Mouse (Mus musculus): Measurements from ENCODE around the gene Rabgap1l. TPM values are rescaled to one million over a fixed set of nuclear protein-coding genes. Genes with fewer than 3 reads are reported as not detected.

Gene Rabgap1l
- polyA plus RNA-seq, 1 experiment: 14.2 TPM

DNA sequence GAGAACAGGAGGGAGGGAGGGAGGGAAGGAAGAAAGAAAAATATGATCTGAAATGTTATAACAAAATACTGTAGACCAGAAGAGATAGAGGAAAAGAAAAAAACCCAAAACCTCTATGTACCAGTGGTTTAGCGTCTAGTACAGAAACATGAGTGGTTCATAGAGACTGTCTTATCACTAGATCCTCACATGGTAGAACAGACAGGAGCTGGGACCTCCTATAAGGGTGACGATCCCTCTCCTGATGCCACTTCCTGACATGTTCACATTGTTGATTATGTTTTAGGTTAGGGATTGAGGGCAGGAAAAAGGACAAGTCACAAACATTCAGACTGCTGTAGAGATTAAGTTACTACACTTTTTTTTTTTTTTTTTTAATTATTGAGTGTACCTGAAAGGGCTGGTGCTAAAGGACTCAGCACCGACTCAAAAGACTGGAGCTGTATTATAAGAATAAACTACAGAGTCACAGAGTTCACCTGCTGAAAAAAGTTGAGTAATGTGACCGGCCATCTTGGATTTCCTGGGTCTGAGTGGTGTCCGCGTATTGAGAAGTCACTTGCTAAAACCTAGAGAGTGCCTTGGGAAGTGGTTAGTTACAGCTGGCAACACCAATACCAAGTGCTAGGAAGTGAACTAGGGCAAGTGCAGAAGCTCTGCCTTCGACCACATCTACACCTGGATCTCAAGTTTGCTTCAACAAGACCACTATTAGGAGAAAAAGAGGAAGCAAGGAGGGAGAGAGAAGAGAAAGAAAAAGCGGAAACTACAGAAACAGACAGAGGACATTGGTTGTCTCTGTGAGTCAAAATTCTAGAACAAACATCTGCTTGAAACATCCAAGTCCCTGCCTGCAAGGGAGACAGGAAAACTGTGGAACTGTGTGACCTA is 37.8 kb upstream of the Rabgap1l start:
- no peaks in the 10 kb centered on the region; the same call in 1 of the 2 replicates for H3K4me1 ChIP-seq (ENCODE audit: control insufficient read depth, insufficient read depth, low read length)
- no peak overlapping the region for H3K4me3 ChIP-seq (ENCODE audit: control insufficient read depth, low read depth, low read length)
- no peaks in the 10 kb centered on the region for H3K27me3 ChIP-seq (ENCODE audit: control insufficient read depth, insufficient read depth, low read length)
- TF ChIP-seq CTCF (IDR thresholded peaks at IDR 0.05; ENCODE audit: control insufficient read depth, insufficient read depth, insufficient replicate concordance, low read depth, low read length) (no peak), POLR2A (IDR thresholded peaks at IDR 0.05; ENCODE audit: control insufficient read depth, low read depth, low read length) (no peak)
- no peaks in the 10 kb centered on the region for H3K36me3 ChIP-seq (ENCODE audit: control insufficient read depth, insufficient read depth, low read length)
- no peak overlapping the region for H3K27ac ChIP-seq (ENCODE audit: control insufficient read depth, insufficient read depth, low read depth, low read length)

DNA sequence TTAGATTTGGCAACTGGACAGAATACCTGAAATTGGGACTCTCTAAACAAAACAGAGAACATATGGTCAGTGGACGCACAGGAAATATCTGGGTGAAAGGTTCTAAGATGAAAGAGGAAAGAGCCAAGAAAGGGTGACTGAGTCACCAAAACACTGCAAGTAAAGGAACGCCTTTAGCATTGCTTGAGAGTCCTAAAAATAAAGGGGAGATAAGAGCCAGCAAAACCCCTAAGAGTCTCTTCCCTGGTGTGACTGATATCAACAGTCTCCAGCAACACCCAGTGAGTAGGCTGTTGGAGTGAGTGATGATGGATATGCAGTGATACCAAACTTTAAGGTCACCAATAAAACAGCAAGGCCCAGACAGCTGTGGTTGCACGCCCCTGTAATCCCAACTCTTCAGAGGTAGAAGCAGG is 32.4 kb upstream of the Rabgap1l start:
- no peak overlapping the region for H3K4me3 ChIP-seq (ENCODE audit: control insufficient read depth, low read depth, low read length)
- no peaks in the 10 kb centered on the region for H3K4me1 ChIP-seq (ENCODE audit: control insufficient read depth, insufficient read depth, low read length)
- no peak overlapping the region for H3K27ac ChIP-seq (ENCODE audit: control insufficient read depth, insufficient read depth, low read depth, low read length)
- TF ChIP-seq POLR2A (IDR thresholded peaks at IDR 0.05; ENCODE audit: control insufficient read depth, low read depth, low read length) (no peak), CTCF (IDR thresholded peaks at IDR 0.05; ENCODE audit: control insufficient read depth, insufficient read depth, insufficient replicate concordance, low read depth, low read length) (no peak)
- no peaks in the 10 kb centered on the region for H3K36me3 ChIP-seq (ENCODE audit: control insufficient read depth, insufficient read depth, low read length)
- H3K27me3 ChIP-seq (ENCODE audit: control insufficient read depth, insufficient read depth, low read length): no peaks in the 10 kb centered on the region

DNA sequence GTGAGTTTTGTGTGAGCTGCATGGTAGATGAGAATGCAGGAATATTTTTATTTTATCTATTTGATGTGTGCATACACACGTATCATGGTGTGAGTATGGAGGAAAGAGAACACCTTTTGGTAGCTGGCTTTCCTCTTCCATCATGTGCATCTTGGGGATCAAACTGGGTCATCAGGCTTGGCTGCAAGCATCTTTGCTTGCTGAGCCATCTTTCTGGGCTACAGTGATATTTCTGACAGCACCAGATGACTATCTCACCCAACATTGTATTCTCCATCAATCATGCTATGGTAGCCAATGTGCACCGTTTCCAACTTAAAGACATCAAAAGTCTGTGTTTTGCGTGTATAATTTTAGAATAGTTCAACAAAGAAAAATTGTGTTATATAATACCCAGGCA is 30.6 kb upstream of the Rabgap1l start:
- no peaks in the 10 kb centered on the region for H3K36me3 ChIP-seq (ENCODE audit: control insufficient read depth, insufficient read depth, low read length)
- H3K4me1 ChIP-seq (ENCODE audit: control insufficient read depth, insufficient read depth, low read length): no peaks in the 10 kb centered on the region
- no peak overlapping the region for H3K4me3 ChIP-seq (ENCODE audit: control insufficient read depth, low read depth, low read length)
- TF ChIP-seq POLR2A (IDR thresholded peaks at IDR 0.05; ENCODE audit: control insufficient read depth, low read depth, low read length) (no peak), CTCF (IDR thresholded peaks at IDR 0.05; ENCODE audit: control insufficient read depth, insufficient read depth, insufficient replicate concordance, low read depth, low read length) (no peak)
- no peaks in the 10 kb centered on the region for H3K27me3 ChIP-seq (ENCODE audit: control insufficient read depth, insufficient read depth, low read length)
- H3K27ac ChIP-seq (ENCODE audit: control insufficient read depth, insufficient read depth, low read depth, low read length): no peak overlapping the region

DNA sequence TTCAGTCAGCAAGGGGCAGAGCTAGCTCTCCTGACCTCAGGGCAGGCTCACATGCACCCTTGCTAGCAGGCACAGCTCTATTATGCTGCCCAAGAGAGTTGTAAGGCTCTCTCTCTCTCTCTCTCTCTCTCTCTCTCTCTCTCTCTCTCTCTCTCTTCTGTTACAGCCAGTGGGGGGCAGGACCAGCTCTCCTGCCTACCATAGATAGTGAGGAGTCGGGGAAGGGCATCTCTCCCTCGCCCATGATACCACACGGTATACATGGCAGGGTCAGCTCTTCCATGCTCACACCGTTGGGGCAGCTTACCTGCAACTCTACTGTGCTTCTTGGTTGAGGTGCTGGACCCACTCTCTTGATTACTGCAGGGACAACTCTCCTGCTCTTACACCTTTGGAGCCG is 21.2 kb upstream of the Rabgap1l start:
- Histone ChIP-seq H3K4me1 (ENCODE audit: control insufficient read depth, insufficient read depth, low read length) (no peaks in the 10 kb centered on the region), H3K27ac (ENCODE audit: control insufficient read depth, insufficient read depth, low read depth, low read length) (no peak overlapping the region), H3K27me3 (ENCODE audit: control insufficient read depth, insufficient read depth, low read length) (no peaks in the 10 kb centered on the region), H3K36me3 (ENCODE audit: control insufficient read depth, insufficient read depth, low read length) (no peaks in the 10 kb centered on the region), H3K4me3 (ENCODE audit: control insufficient read depth, low read depth, low read length) (no peak overlapping the region)
- TF ChIP-seq POLR2A (IDR thresholded peaks at IDR 0.05; ENCODE audit: control insufficient read depth, low read depth, low read length) (no peak), CTCF (IDR thresholded peaks at IDR 0.05; ENCODE audit: control insufficient read depth, insufficient read depth, insufficient replicate concordance, low read depth, low read length) (no peak)

DNA sequence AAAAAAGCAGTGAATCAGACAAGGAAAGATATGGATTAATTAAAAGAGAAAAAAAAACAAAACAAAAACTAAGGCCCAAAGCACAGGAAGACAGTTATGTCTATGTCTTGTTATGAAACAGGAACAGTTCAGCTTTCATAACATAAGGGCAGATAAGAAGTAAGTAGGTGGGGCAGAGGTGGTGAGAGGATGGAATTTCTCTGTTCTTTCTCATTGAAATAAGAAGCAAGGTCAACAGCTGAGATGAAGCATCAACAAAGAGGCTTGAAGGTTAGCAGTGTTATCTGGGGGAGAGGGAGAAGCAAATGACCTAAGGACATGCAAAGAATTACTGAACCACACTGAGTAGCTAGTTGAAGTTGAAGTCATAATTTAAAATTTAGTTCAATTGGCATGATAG is 19.4 kb upstream of the Rabgap1l start:
- H3K4me3 ChIP-seq (ENCODE audit: control insufficient read depth, low read depth, low read length): no peak overlapping the region
- no peaks in the 10 kb centered on the region; the same call in 1 of the 2 replicates for H3K4me1 ChIP-seq (ENCODE audit: control insufficient read depth, insufficient read depth, low read length)
- H3K27ac ChIP-seq (ENCODE audit: control insufficient read depth, insufficient read depth, low read depth, low read length): no peak overlapping the region
- TF ChIP-seq POLR2A (IDR thresholded peaks at IDR 0.05; ENCODE audit: control insufficient read depth, low read depth, low read length) (no peak), CTCF (IDR thresholded peaks at IDR 0.05; ENCODE audit: control insufficient read depth, insufficient read depth, insufficient replicate concordance, low read depth, low read length) (no peak)
- H3K36me3 ChIP-seq (ENCODE audit: control insufficient read depth, insufficient read depth, low read length): no peaks in the 10 kb centered on the region
- no peaks in the 10 kb centered on the region for H3K27me3 ChIP-seq (ENCODE audit: control insufficient read depth, insufficient read depth, low read length)

DNA sequence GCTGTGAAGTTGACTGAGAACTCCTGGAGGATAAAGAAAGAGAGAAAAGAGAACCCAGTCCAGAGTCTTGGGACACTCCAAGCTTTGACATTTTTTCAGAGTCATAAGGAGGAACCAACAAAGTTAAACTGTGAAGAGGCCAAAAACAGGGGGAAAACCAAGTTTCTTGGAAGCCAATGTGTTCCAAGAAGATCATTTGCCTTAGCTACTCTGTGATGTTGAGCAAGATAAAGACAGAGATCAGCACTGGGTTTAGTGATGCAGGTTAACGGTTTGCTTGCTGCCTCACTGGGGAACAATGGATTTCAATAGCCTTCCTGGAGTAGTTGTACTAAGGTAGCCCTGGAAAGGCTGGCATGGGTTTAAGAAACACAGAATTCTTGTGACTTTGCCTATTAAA is 18.9 kb upstream of the Rabgap1l start:
- no peak for TF ChIP-seq CTCF (IDR thresholded peaks at IDR 0.05; ENCODE audit: control insufficient read depth, insufficient read depth, insufficient replicate concordance, low read depth, low read length)
- TF ChIP-seq POLR2A (IDR thresholded peaks at IDR 0.05; ENCODE audit: control insufficient read depth, low read depth, low read length): no peak

DNA sequence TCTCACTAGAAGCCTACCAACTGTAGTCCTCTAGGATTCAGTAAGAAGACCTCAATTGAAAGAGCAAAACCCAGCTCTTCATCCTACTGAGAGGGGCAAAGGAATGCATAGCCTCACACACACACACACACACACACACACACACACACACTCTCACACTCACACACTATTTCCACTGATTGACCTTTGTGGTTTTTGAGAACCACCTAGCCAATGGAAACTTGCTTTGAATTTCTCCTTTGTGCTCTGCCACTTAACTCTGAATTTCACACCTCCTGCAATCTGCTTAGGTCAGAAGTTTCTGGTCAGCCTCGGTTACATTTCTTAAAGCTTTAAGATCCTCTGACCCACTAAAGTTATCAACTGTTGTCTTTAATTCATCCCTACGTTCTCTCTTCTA is 12.3 kb upstream of the Rabgap1l start:
- no peak overlapping the region for H3K27ac ChIP-seq (ENCODE audit: control insufficient read depth, insufficient read depth, low read depth, low read length)
- no peak overlapping the region for H3K4me3 ChIP-seq (ENCODE audit: control insufficient read depth, low read depth, low read length)
- TF ChIP-seq CTCF (IDR thresholded peaks at IDR 0.05; ENCODE audit: control insufficient read depth, insufficient read depth, insufficient replicate concordance, low read depth, low read length): no peak
- TF ChIP-seq POLR2A (IDR thresholded peaks at IDR 0.05; ENCODE audit: control insufficient read depth, low read depth, low read length): no peak
- no peaks in the 10 kb centered on the region; the same call in 1 of the 2 replicates for H3K4me1 ChIP-seq (ENCODE audit: control insufficient read depth, insufficient read depth, low read length)
- H3K27me3 ChIP-seq (ENCODE audit: control insufficient read depth, insufficient read depth, low read length): no peaks in the 10 kb centered on the region
- no peaks in the 10 kb centered on the region for H3K36me3 ChIP-seq (ENCODE audit: control insufficient read depth, insufficient read depth, low read length)

More for the DNA sequence above, 18.9 kb upstream of the Rabgap1l start:
- Histone ChIP-seq H3K27ac (ENCODE audit: control insufficient read depth, insufficient read depth, low read depth, low read length) (no peak overlapping the region), H3K27me3 (ENCODE audit: control insufficient read depth, insufficient read depth, low read length) (no peaks in the 10 kb centered on the region), H3K4me1 (ENCODE audit: control insufficient read depth, insufficient read depth, low read length) (no peaks in the 10 kb centered on the region; the same call in 1 of the 2 replicates), H3K36me3 (ENCODE audit: control insufficient read depth, insufficient read depth, low read length) (no peaks in the 10 kb centered on the region), H3K4me3 (ENCODE audit: control insufficient read depth, low read depth, low read length) (no peak overlapping the region)
